In genomic region chr2:34927320-34927719, GRCm38 (mm10) we compare ENCODE assay signal across 29 mouse cellular contexts. TPM values are rescaled to one million over a fixed set of nuclear protein-coding genes. Genes with fewer than 3 reads are reported as not detected.
DNase-seq lines count a peak whose midpoint lies in the region; ATAC-seq lines count a peak whose summit lies in the region.
"Had no signal": no experiment of that assay in that cellular context is flagged by ENCODE, and none has a peak within 500 bp of the region (broad histone marks: within the 10 kb centered on the region; RNA-seq: fewer than 3 reads in every experiment).

No protein-coding gene starts in this region.

- DNase-seq in kidney, postnatal 14 days, result no peak
- no peak for DNase-seq in left cerebral cortex, postnatal 25 days (ENCODE audit: low spot score in 2 of 2)
- no peak for DNase-seq in kidney, postnatal 25 days
- DNase-seq: adrenal gland, adult 8-10 months; adrenal gland, postnatal 25 days; cerebellum, adult 11-12 months; cerebellum, adult 8-10 months; cerebellum, postnatal 10 days; cerebellum, postnatal 36 days; embryo, embryonic 11 days; gastrocnemius, postnatal 25 days; heart, adult 18-20 months; heart, postnatal 10 days; heart, postnatal 36 days had no signal

- H3K4me2 ChIP-seq in kidney, embryonic 14.5 days (replicated peaks; ENCODE audit: low read depth, low read length), result no peak overlapping the region
- H3K4me2 ChIP-seq in intestine, embryonic 16.5 days (ENCODE audit: low read depth, low read length), result no peak overlapping the region
- no peak overlapping the region for H3K4me2 ChIP-seq in stomach, embryonic 15.5 days
- H3K4me2 ChIP-seq: embryonic facial prominence, embryonic 13.5 days; forebrain, embryonic 12.5 days; forebrain, embryonic 15.5 days; heart, embryonic 12.5 days; heart, embryonic 15.5 days; hindbrain, embryonic 14.5 days had no signal

- H3K36me3 ChIP-seq in kidney, embryonic 14.5 days (ENCODE audit: control insufficient read depth, insufficient read depth, low read length), result no peaks in the 10 kb centered on the region
- no peaks in the 10 kb centered on the region for H3K36me3 ChIP-seq in intestine, embryonic 16.5 days (ENCODE audit: control insufficient read depth, insufficient read depth, low read length)
- H3K36me3 ChIP-seq in stomach, embryonic 15.5 days, result no peaks in the 10 kb centered on the region
- H3K36me3 ChIP-seq: embryonic facial prominence, embryonic 10.5 days; embryonic facial prominence, embryonic 13.5 days; forebrain, embryonic 12.5 days; forebrain, embryonic 15.5 days; heart, embryonic 12.5 days; heart, embryonic 15.5 days; hindbrain, embryonic 10.5 days had no signal

- ATAC-seq in kidney, embryonic 14.5 days (ENCODE audit: low FRiP score, low TSS enrichment), result 0 out of 2 replicates have a peak, but pooled peaks have one; percentile 49
- peak; percentile 81 for ATAC-seq in intestine, embryonic 16.5 days
- ATAC-seq in stomach, embryonic 15.5 days (ENCODE audit: insufficient read depth, low FRiP score, low read depth), result peak; percentile 77; the same call in 1 of the 2 replicates
- ATAC-seq: activated CD4-positive, CD25-positive, alpha-beta regulatory T cell, adult 4 months; CD4-positive, CD25-positive, alpha-beta regulatory T cell, adult 4 months; forebrain, embryonic 15.5 days; hindbrain, postnatal 0 days had no signal

- H3K4me1 ChIP-seq in kidney, embryonic 14.5 days (ENCODE audit: control insufficient read depth, insufficient read depth, low read length), result no peaks in the 10 kb centered on the region
- no peaks in the 10 kb centered on the region for H3K4me1 ChIP-seq in intestine, embryonic 16.5 days (ENCODE audit: control insufficient read depth, insufficient read depth, low read length)
- H3K4me1 ChIP-seq in stomach, embryonic 15.5 days, result no peaks in the 10 kb centered on the region
- H3K4me1 ChIP-seq: forebrain, embryonic 12.5 days; forebrain, embryonic 15.5 days; heart, embryonic 12.5 days; heart, embryonic 15.5 days; hindbrain, embryonic 10.5 days had no signal

- no peaks in the 10 kb centered on the region for H3K9me3 ChIP-seq in kidney, embryonic 14.5 days (ENCODE audit: control insufficient read depth, low read length)
- no peaks in the 10 kb centered on the region for H3K9me3 ChIP-seq in intestine, embryonic 16.5 days (ENCODE audit: control insufficient read depth, low read length)
- no peaks in the 10 kb centered on the region for H3K9me3 ChIP-seq in stomach, embryonic 15.5 days
- H3K9me3 ChIP-seq: embryonic facial prominence, embryonic 10.5 days; embryonic facial prominence, embryonic 13.5 days; forebrain, embryonic 12.5 days; forebrain, embryonic 15.5 days; heart, embryonic 12.5 days; heart, embryonic 15.5 days; hindbrain, embryonic 10.5 days had no signal

- H3K27ac ChIP-seq in kidney, embryonic 14.5 days (ENCODE audit: low read depth, low read length), result no peak overlapping the region
- no peak overlapping the region for H3K27ac ChIP-seq in intestine, embryonic 16.5 days (ENCODE audit: low read length)
- H3K27ac ChIP-seq in stomach, embryonic 15.5 days, result no peak overlapping the region
- H3K27ac ChIP-seq: embryonic facial prominence, embryonic 10.5 days; embryonic facial prominence, embryonic 13.5 days; forebrain, embryonic 12.5 days; forebrain, embryonic 15.5 days; heart, embryonic 15.5 days; hindbrain, embryonic 10.5 days; hindbrain, embryonic 14.5 days; hindbrain, postnatal 0 days had no signal

- WGBS in kidney, embryonic 14.5 days, result 61% methylated on average over 5 of the region's 5 CpGs
- 47% methylated on average over 5 of the region's 5 CpGs for WGBS in intestine, embryonic 16.5 days
- 44% methylated on average over 5 of the region's 5 CpGs for WGBS in stomach, embryonic 15.5 days

- H3K27me3 ChIP-seq in kidney, embryonic 14.5 days (ENCODE audit: control insufficient read depth, insufficient read depth, low read length), result no peaks in the 10 kb centered on the region
- no peaks in the 10 kb centered on the region for H3K27me3 ChIP-seq in intestine, embryonic 16.5 days (replicated peaks; ENCODE audit: control insufficient read depth, insufficient read depth, low read length)
- H3K27me3 ChIP-seq in stomach, embryonic 15.5 days (replicated peaks), result no peaks in the 10 kb centered on the region
- H3K27me3 ChIP-seq: embryonic facial prominence, embryonic 13.5 days; forebrain, embryonic 12.5 days; forebrain, embryonic 15.5 days; heart, embryonic 15.5 days had no signal

- H3K4me3 ChIP-seq in kidney, embryonic 14.5 days (ENCODE audit: low read length), result no peak overlapping the region
- no peak overlapping the region for H3K4me3 ChIP-seq in intestine, embryonic 16.5 days (ENCODE audit: low read length)
- no peak overlapping the region for H3K4me3 ChIP-seq in stomach, embryonic 15.5 days (replicated peaks)
- H3K4me3 ChIP-seq: embryonic facial prominence, embryonic 10.5 days; embryonic facial prominence, embryonic 13.5 days; erythroblast, embryonic 14.5 days; forebrain, embryonic 12.5 days; forebrain, embryonic 15.5 days; heart, embryonic 12.5 days; heart, embryonic 15.5 days; hindbrain, embryonic 10.5 days had no signal

- intact Hi-C loops in left cerebral cortex, postnatal 25 days (cut with DNase I), result no loop called here

- H3K9ac ChIP-seq in kidney, embryonic 14.5 days (ENCODE audit: low read depth, low read length), result no peak overlapping the region
- H3K9ac ChIP-seq in intestine, embryonic 16.5 days (ENCODE audit: low read depth, low read length), result no peak overlapping the region
- H3K9ac ChIP-seq in stomach, embryonic 15.5 days, result no peak overlapping the region
- H3K9ac ChIP-seq: embryonic facial prominence, embryonic 13.5 days; forebrain, embryonic 12.5 days; forebrain, embryonic 15.5 days; heart, embryonic 12.5 days; heart, embryonic 15.5 days; hindbrain, embryonic 14.5 days had no signal

RNA-seq across cellular contexts. Expression of gene Phf19, which starts 13.5 kb away (rescaled TPM):
- polyA plus RNA-seq in kidney, embryonic 14.5 days (2014; fragmentation: Nextera tagmentation; extraction: Ambion mirVana), result 29.9 and 35.1 TPM in 2 replicates
- 6.0 and 6.7 TPM in 2 replicates for polyA plus RNA-seq in intestine, embryonic 16.5 days (2015; fragmentation: Nextera tagmentation; extraction: Ambion mirVana)
- 5.9 and 7.2 TPM in 2 replicates for polyA plus RNA-seq in stomach, embryonic 15.5 days (2015; fragmentation: Nextera tagmentation; extraction: Ambion mirVana)
- 1 to 10 TPM; 1.3 to 1.6 TPM for total RNA-seq in left cerebral cortex, postnatal 25 days (2021)

RNA-seq across cellular contexts. Expression of gene Traf1, which starts 34.3 kb away (rescaled TPM):
- 15.9 and 18.1 TPM in 2 replicates for polyA plus RNA-seq in kidney, embryonic 14.5 days (2014; fragmentation: Nextera tagmentation; extraction: Ambion mirVana)
- polyA plus RNA-seq in intestine, embryonic 16.5 days (2015; fragmentation: Nextera tagmentation; extraction: Ambion mirVana), result 2.9 and 3.5 TPM in 2 replicates
- 3.2 and 4.3 TPM in 2 replicates for polyA plus RNA-seq in stomach, embryonic 15.5 days (2015; fragmentation: Nextera tagmentation; extraction: Ambion mirVana)
- total RNA-seq in left cerebral cortex, postnatal 25 days (2021), result 1 to 10 TPM in 1 of 2 experiments, under 1 TPM in 1; 0.57 to 2.1 TPM
- polyA plus RNA-seq: erythroblast, embryonic 14.5 days had no signal

RNA-seq across cellular contexts. Expression of gene Psmd5, which starts 52.6 kb away (rescaled TPM):
- 128 and 157 TPM in 2 replicates for polyA plus RNA-seq in kidney, embryonic 14.5 days (2014; fragmentation: Nextera tagmentation; extraction: Ambion mirVana)
- 100 and 103 TPM in 2 replicates for polyA plus RNA-seq in intestine, embryonic 16.5 days (2015; fragmentation: Nextera tagmentation; extraction: Ambion mirVana)
- 84.9 and 93.1 TPM in 2 replicates for polyA plus RNA-seq in stomach, embryonic 15.5 days (2015; fragmentation: Nextera tagmentation; extraction: Ambion mirVana)
- 10 to 100 TPM; 33.3 to 38.0 TPM for total RNA-seq in left cerebral cortex, postnatal 25 days (2021)

RNA-seq across cellular contexts. Expression of gene Cutal, which starts 53.1 kb away (rescaled TPM):
- 5.8 TPM in 2 replicates for polyA plus RNA-seq in kidney, embryonic 14.5 days (2014; fragmentation: Nextera tagmentation; extraction: Ambion mirVana)
- 11.8 and 13.9 TPM in 2 replicates for polyA plus RNA-seq in intestine, embryonic 16.5 days (2015; fragmentation: Nextera tagmentation; extraction: Ambion mirVana)
- polyA plus RNA-seq in stomach, embryonic 15.5 days (2015; fragmentation: Nextera tagmentation; extraction: Ambion mirVana), result 1.6 and 1.7 TPM in 2 replicates
- under 1 TPM; 0.25 to 0.41 TPM for total RNA-seq in left cerebral cortex, postnatal 25 days (2021)
- polyA plus RNA-seq: activated CD4-positive, CD25-positive, alpha-beta regulatory T cell, adult 4 months; CD4-positive, CD25-positive, alpha-beta regulatory T cell, adult 4 months; erythroblast, embryonic 14.5 days; forebrain, embryonic 12.5 days; heart, embryonic 12.5 days; hindbrain, embryonic 10.5 days had no signal
